Mouse (Mus musculus): ENCODE measurements around the gene Adgra1.

GRCm38 (mm10) chr7:139878621-139879020, 44.6 kb downstream of the Adgra1 start:
- TF ChIP-seq EP300 (IDR thresholded peaks at IDR 0.05; ENCODE audit: low read depth) (no peak), CTCF (IDR thresholded peaks at IDR 0.05; ENCODE audit: low read depth) (no peak)

All from heart, postnatal 0 days (tissue).